Mouse (Mus musculus): ENCODE results near the gene Lef1. TPM values are rescaled to one million over a fixed set of nuclear protein-coding genes. Genes with fewer than 3 reads are reported as not detected.
A peak's percentile ranks its signal among the peaks of the same experiment; 100 is the strongest.

The Lef1 gene
- polyA plus RNA-seq, 1 experiment = 2.3 TPM

DNA sequence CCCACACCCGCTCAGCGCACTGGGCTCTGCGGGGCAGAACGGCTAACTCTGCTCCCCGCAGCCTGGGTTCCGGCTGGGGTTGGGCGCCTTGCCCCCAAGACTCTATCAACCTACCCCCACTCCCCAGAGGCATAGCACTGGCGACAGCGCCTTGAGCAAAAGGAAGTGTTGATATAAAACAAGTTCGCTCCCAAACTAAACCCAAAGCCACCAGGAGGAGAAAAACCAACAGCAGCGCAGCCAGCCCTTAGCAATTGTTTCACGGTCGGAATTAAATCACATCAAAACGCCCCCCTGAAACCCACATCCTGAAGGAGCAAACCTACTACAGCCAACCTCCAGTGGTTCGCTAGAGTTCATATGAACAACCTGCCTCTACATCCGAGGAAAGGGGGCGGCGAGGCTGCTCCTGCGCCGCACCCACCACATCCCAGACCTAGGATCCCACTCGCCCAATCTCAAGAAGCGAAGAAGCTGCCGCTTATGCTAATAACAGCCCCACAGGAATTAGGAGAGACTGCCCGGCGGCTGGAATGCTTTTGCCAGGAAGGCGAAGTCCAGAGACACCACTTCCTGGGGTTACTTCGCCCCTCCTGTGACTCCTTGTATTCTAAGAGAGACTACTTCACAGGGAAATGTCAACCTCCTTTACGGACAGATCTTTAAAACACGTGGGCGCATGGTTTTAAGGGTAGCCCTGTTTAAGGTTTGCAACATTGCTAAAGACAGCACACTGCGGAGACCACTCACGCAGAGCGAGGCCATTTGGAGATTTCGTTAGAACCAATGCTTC is 2.8 kb upstream of the Lef1 start:
- DNase-seq (ENCODE audit: low spot score) = no peak

DNA sequence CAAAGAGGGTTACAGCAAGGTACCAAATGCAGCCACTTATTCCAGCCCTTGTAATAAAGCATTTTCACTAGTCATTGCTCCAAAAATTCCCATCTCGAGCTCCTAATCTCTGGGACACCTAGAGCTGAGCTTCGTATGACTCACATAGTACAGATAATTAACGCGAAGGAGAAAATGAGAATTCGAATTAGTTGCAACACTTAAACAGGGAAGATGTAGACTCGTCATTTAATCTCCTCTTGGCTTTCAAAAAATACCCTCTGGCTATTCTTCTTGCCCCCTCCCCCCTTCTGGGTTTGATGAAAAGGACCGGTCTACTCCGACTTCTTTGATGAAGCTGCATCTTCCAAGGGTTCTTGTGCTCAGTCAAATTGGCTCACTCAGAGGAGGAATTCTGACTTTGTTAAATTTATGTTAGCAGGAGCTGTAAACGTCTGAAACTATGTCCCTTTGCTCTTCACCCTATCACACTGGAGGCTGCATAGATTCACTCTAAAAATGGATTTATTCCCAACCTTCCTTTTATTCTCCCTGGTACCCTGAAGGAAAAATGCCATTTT is 2.1 kb upstream of the Lef1 start:
- no peak for DNase-seq (ENCODE audit: low spot score)

DNA sequence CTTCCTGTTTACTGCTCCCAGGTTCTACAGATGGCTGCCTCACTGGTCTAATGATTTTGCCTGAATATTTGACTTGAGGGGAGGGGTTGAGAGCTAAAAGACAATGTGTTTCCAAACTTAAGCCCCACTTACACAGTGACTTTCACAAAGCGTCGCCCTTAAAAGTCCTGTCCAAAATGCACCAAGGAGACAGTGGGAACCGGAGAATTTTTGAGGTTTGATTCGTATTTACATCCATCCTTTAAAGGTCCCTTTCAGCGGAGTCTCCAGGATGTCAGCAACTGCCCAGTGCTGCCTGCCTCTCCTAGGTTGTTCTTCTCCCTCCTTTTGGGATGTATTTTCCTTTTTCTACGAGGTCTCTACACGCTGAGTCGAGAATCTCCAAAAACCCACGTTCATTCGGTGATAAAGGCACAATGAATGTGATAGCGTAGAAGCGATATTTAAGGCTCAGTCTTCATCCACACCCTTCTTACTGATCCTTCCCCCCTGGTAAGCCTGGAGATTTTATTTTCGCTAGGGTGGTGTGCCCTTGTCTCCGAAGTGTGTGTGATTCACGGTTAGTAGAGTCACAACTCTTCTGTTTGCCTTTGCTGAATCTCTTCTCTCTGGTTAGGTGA is 1.1 kb upstream of the Lef1 start:
- DNase-seq (ENCODE audit: low spot score) = no peak

DNA sequence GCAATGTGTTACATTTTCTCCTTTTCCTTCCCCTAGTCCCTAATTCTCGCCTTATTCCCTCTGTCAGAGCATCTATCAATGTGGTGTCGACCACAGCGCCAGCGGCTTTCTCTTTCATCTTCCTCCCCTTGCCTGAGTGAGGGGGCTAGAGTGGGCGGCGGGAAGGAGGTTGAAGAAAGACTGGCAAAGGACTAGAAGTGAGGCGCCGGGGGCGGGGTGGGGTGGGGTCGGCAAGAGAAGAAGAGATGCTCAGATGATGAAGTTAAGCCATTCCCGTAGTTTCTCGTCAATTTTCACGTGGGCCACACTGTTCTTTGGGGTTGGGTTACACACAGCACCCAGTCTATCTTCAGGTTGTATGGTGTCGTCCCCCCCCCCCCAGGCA is 593 bp upstream of the Lef1 start:
- DNase-seq (ENCODE audit: low spot score) = no peak

DNA sequence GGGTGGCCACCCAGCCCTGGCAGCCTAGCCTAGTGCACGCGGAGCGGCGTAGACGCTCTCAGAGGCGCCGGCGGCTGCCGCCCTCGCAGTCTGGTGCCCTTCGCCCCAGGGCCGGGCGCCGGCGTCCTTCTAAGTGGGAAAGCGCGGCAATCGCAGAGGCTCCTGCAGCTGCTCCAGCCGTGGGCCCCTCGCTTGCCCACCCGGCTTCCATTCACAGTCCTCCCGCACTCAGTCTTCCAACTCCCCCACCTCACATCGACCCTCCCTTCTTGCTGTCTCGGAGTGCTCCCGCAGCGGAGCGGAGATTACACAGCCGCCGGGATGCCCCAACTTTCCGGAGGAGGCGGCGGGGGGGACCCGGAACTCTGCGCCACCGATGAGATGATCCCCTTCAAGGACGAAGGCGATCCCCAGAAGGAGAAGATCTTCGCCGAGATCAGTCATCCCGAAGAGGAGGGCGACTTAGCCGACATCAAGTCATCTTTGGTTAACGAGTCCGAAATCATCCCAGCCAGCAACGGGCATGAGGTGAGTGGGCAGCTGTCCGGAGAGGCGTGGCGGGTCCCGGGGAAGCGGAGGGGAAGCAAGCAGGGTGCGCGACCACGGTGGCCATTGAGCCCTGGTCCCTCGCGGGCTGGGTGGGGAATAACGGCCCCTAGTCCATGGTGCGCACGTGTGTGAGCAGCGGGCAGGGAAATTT is 1.0 kb downstream of the Lef1 start:
- DNase-seq (ENCODE audit: low spot score) = peak; percentile 26

DNA sequence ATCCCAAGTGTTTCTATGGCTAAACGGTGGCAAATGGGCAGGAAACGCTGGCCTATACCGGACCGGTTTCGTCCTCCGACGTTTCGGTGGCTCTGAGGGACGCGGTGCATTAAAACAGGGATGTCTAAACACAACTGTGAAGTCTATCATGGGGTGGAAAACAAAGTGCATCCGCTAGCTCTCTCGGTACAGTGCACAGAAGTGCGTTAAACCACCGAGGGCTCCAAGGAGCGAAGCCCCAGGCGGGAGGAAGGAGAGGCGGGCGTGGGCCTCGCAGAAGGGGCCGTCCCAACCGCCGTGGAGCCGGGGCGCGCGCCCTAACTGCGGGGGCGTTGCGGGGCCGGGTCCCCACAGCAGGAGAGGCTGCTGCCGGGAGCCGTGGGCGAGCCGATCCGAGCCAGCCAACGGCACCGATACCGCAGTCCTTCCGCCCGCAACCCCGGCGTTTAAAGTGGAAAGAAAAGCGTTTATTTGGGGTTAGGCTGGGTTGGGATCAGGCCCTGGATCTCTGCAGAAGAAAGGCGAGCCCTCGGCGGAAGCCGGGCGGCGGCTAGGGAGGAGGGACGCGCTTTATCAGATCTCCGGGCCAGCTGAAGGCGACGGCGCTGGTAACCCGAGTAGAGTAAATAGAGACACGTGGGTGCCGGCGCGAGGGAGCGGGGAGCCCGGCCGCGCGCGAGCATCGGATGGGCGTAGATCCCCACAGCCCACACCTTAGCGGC is 1.7 kb downstream of the Lef1 start:
- peak; percentile 43 for DNase-seq (ENCODE audit: low spot score)

DNA sequence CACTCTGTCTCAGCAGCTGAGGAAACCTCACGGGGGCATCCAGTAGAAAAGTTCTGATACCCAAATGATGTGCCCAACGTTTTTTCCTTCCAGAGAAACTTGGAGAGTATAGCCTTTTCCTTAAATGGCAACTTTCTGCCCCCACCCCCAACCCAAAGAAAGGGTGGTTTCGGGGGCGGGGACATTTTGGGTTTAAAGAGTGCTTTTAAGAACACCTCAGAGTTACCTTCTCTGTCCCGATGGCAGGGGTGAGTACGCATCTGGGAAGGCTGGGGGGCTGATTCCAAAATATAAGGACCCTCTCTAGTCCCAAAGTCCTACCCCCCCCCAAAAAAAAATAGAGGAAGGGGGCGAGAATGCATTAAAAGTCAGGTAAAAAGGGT is 2.3 kb downstream of the Lef1 start:
- DNase-seq (ENCODE audit: low spot score) = no peak

DNA sequence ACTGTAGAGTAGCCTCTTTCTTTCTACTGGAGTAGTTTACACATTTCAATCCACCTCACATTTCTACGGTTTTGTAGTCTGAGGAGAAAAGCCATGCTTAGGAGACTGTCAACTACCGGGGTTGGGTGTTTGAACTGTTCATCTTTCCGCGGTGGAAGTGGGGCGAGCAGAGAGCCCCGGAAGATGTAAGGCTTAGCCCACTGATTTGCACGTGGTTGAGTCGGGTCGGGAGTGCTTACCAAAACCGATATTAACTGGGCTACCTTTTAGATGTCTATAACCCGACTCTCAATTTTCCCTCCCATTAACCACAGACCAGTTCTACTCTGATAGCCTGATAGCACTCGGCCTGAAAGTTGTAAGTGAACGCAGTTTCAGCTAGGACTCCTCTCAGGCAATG is 2.8 kb downstream of the Lef1 start:
- DNase-seq (ENCODE audit: low spot score) = no peak

DNA sequence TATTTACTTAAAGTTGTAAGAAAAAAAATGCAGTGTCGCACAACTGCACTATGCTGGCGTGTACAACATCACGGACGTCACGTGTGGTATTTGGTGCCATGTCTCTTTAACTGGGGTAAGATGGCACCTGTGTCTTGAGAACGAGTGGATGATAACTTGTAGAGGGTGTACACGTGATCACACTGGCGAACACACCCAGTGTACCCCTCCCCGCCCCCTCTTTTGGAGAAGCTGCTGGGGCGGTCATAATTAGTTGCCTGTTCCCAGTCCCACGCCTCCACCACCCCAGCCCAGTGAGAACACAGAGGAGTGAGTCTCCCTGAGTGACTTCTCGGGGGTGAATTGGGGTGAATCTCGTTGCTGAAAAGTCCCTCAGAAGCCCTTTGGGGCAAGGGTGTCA is 5.8 kb downstream of the Lef1 start:
- DNase-seq (ENCODE audit: low spot score) = no peak

DNA sequence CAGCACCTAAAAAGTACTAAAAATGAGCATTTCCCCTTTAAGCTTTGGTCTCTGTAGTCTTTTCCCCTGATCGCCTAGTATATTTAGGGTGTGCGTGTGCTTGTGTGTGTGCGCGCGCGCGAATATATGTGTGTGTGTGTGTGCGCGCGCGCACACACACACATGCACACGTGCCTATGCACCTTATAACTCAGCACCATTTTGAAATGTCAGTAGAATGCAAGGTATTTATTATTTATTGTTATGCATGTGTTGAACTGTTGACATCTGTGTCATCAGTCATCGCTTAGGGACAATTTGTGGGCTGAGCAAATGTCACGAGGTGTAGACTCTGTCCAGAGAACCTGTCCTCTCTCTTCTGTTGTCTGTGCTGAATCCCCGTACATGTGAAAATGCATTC is 7.1 kb downstream of the Lef1 start:
- DNase-seq (ENCODE audit: low spot score) = no peak

DNA sequence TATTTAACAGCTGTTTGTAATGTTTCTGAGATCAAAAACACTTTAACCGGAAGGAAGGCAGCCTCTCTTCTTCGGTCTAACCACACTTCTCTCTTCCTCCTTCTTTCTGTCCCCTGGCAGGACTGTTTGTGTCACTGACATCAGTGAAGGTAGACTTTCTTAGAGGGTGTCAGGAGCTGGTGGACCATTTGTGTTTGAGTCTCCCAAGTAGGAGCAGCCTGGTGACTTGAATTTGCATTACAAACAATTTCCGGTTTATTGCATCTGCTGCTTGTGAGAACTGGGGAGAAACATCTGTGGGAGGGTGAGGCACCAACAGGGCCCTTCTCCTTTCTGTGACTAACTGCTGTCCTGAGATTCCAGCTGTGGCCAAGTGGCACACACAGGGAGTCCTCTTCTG is 7.6 kb downstream of the Lef1 start:
- no peak for DNase-seq (ENCODE audit: low spot score)

DNA sequence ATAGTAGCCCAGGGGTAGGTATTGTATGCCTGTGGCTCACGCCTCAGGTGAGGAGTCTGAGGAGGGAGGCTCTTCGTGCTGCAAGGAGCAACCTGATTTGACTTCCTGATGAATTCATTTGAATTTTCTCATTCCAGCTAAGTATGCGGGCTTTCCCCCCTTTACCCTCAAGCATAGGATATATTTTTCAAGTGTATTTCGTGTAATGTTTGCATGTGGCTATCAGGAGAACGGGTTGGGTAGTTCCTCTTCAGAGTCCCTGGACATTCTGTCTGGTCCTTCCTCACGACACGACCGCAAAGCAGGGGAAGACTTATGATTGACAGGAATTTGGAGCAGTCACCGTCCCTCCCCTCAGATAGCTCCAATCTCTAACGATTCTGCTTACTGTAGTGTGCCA is 9.2 kb downstream of the Lef1 start:
- DNase-seq (ENCODE audit: low spot score) = no peak

DNA sequence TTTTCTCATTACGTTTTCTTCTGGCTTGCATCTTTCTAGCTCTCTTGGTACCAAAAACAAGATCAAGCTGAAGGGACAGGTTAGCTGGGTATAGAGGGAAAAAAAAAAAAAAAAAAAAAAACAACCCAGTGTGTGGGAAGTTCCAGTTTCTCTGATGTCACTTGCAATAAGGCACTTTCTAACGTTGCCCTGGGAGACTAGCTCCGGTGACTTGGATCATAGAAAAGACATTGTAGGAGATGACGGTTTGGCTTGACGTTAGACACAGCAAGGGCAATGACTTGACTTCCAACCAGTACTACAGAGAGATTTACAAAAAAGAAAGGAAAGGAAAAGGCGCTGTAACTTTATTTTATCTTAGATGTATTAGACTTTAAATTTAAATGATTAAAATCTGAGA is 13.2 kb downstream of the Lef1 start:
- DNase-seq (ENCODE audit: low spot score) = no peak

DNA sequence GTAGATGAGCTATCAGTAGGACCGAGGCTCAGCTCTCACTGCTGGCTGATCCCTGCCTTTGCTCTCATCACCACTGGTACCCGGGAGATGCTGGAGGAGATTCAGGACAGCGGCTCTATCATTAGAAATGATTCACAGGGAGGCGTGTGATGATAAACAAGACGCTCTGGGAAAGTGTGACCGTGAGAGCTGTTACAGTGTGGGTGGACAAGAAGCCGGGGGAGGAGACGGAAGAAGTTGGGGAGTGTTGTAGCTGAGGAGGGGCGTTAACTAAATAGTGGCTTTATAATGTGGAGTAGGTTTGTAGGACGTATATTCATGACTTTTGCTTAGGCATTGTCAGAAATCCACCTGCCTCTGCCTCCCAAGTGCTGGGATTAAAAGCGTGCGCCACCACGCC is 15.6 kb downstream of the Lef1 start:
- DNase-seq (ENCODE audit: low spot score) = no peak

DNA sequence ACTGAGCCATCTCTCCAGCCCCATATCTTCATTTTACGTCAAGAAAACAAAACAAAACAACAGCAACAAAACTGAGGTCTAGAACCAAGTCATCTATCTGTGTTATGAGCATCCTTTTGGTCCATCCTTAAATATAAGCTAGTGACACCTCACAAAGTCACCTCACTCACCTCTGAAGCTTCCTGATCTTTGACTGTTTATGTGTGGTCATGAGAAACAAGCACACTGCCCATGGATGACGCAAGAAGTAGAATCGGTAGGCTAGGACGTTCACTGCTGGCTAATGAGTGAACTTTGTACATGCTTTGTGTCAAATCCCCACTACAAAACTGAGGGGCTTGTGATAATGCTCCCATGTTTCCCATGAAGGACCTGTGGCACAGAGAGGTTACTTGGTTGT is 16.2 kb downstream of the Lef1 start:
- no peak for DNase-seq (ENCODE audit: low spot score)

DNA sequence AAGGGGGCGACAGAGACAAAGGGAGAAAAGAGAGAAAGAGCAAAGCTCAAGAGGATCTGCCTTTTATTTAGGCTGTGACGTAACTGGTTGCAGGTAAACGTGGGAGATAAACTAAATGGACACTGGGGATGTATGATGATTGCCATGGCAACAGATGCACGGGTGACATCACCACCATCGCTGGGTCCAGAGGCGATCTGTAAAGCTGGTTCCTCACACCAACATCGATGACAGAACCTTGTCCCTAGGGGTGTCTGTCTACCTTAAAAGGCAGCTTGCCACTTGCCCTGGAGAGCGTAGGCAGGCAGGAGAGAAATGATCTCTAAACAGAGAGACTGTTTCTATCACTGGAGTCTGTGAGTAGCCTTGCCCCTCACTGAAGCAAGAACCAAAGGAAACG is 23.7 kb downstream of the Lef1 start:
- DNase-seq (ENCODE audit: low spot score) = no peak

DNA sequence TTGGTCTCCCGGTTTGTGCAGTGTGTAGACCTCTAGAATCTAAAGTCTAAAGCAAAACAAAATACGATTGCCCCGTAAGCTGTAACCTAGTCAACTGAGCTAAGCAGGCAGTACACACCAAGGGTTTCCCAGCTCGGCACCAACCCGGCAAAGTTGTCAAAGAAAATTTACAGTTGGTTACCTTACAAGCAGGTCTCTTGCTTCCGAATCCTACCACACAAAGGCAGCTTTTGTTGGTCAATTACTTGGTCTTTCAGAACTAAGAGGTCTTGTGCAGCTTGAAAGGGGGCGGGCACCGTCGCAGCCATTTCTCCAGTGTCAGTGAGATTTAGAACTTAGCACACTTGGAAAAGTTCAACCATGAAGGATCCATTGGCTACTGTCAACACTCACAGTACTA is 25.2 kb downstream of the Lef1 start:
- no peak for DNase-seq (ENCODE audit: low spot score)

DNA sequence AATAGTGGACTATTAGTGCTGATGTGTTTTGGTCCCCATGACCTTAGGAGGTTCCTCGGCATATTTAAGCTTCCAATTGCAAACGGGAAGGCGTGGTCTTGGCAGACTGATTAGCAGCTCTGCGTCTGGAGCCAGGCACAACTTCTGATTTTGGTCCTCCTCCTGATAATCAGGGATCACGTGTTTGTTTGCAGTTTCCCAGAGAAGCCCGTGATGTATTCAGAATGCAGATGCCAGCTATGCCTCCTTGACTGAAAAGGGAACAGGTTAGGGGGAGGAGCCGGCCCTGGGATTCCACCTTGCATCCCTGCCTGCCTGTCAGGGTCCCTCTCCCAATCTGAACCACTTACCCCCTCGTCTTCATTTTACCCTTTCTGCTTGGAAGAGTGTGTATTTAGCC is 26.2 kb downstream of the Lef1 start:
- no peak for DNase-seq (ENCODE audit: low spot score)

DNA sequence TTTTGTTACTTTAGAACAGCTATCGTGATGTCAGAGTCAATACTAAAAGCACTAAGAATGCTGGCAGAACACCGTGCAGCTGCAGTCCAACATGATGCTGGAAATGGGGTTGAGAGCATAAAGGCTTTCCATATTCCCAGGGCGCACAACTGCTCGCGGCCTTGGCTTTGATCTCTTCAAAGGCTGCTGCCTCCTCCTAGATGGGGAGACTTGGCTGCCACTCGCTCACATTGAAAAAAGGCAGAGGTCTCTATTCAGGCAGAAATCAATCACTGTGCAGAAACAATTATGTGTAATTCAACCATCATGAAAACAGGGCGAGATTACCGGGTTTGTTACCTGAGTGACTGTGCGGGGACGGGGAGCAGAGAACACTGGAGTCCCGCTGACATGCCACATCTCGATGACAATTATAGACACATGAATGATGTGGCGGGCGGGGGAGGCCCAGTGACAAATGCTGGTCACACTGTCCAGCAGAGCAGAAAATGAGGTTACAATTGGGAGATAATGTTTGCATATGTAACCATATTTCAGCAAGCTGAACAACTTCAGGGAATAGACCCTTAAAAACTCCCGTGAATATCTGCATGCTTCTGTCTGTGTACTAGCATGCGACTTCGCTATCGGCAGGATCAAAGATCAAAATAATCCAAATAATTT is 27.0 kb downstream of the Lef1 start:
- DNase-seq (ENCODE audit: low spot score) = no peak

DNA sequence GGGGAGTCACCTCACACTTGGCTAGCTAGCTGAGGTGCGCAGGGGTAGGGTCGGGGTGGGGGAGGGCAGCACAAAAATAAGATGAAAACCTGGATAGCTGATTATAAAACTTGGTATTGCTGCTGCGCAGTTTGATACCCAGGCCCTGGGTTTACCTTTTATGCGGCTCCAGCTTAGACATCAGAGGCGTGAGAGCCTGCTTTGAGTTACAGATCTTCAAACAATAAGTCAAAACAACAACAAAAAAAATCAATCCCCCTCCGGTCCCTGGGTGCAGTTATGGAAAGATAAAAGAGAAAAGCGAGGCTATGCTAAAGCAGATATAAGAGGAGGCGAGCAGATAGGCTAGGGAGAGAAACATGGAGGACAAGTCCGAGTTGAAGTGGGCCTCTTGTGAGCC is 28.0 kb downstream of the Lef1 start:
- no peak for DNase-seq (ENCODE audit: low spot score)

DNA sequence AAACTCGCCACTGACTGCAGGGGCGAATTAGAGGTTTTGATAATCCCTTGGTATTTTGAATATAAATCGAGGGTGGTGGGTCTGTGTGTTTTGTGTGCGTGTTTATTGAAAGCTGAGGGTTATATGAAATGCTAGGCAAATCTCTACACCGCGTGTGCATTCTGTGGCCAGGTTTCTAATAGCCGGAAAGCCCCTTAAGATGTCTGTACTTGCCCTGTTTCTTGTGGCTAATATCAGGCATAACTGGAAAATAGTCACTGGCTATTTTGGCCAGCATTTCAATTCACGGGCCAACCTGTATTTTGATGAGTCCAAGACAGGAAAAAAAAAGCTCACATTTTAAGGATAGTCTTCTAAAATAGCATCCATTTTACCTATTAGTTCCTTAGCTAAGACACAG is 28.5 kb downstream of the Lef1 start:
- DNase-seq (ENCODE audit: low spot score) = no peak
